Comparison of ENCODE assay signal across 27 mouse cellular contexts in the genomic region with DNA sequence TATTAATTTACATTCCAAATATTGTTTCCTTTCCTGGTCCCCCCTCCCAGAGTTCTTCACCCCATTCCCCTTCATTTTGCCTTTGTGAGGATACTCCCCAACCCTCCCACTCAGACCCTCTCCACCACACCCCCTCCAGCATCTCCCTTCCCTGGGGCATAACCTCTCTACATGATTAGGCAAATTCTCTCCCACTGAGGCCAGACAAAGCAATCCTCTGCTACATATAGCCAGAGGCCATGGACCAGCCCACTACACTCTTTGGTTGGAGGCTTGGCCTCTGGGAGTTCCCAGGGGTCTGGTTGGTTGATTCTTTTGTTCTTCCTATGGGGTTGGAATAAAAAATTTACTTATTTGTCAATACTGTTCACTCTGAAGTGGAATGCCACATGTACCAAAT.
DNase-seq lines count a peak whose midpoint lies in the region; ATAC-seq lines count a peak whose summit lies in the region.
"Had no signal": no experiment of that assay in that cellular context is flagged by ENCODE, and none has a peak within 500 bp of the region (broad histone marks: within the 10 kb centered on the region; RNA-seq: fewer than 3 reads in every experiment).

No protein-coding gene starts in this region.

- H3K4me1 ChIP-seq in forebrain, embryonic 10.5 days = peaks cover 7% of the 10 kb centered on the region
- H3K4me1 ChIP-seq in forebrain, embryonic 14.5 days (ENCODE audit: control insufficient read depth, insufficient read depth, low read length) = no peaks in the 10 kb centered on the region
- no peaks in the 10 kb centered on the region for H3K4me1 ChIP-seq in hindbrain, embryonic 11.5 days (replicated peaks; ENCODE audit: control insufficient read depth, insufficient read depth, low read length)
- H3K4me1 ChIP-seq in hindbrain, embryonic 16.5 days (ENCODE audit: control insufficient read depth, insufficient read depth, low read depth, low read length) = no peaks in the 10 kb centered on the region
- H3K4me1 ChIP-seq in midbrain, embryonic 13.5 days (replicated peaks) = no peaks in the 10 kb centered on the region
- no peaks in the 10 kb centered on the region for H3K4me1 ChIP-seq in midbrain, embryonic 14.5 days (ENCODE audit: control insufficient read depth, insufficient read depth, low read length)
- H3K4me1 ChIP-seq: embryonic facial prominence, embryonic 12.5 days; embryonic facial prominence, embryonic 15.5 days; heart, embryonic 12.5 days; heart, embryonic 15.5 days; hindbrain, embryonic 12.5 days; hindbrain, embryonic 15.5 days; intestine, embryonic 15.5 days had no signal

- no peak overlapping the region for H3K9ac ChIP-seq in forebrain, embryonic 14.5 days (ENCODE audit: low read length)
- no peak overlapping the region for H3K9ac ChIP-seq in hindbrain, embryonic 11.5 days (ENCODE audit: low read depth, low read length)
- H3K9ac ChIP-seq in hindbrain, embryonic 16.5 days (ENCODE audit: low read depth, low read length) = no peak overlapping the region
- no peak overlapping the region for H3K9ac ChIP-seq in midbrain, embryonic 13.5 days (replicated peaks)
- no peak overlapping the region for H3K9ac ChIP-seq in midbrain, embryonic 14.5 days (replicated peaks; ENCODE audit: low read length)
- H3K9ac ChIP-seq: embryonic facial prominence, embryonic 12.5 days; embryonic facial prominence, embryonic 15.5 days; forebrain, postnatal 0 days; heart, embryonic 12.5 days; heart, embryonic 15.5 days; hindbrain, embryonic 12.5 days; hindbrain, embryonic 15.5 days; intestine, embryonic 15.5 days had no signal

- no peaks in the 10 kb centered on the region for H3K9me3 ChIP-seq in forebrain, embryonic 10.5 days
- no peaks in the 10 kb centered on the region for H3K9me3 ChIP-seq in forebrain, embryonic 14.5 days (replicated peaks; ENCODE audit: control insufficient read depth, low read length)
- no peaks in the 10 kb centered on the region for H3K9me3 ChIP-seq in hindbrain, embryonic 11.5 days (ENCODE audit: control insufficient read depth, low read length)
- H3K9me3 ChIP-seq in hindbrain, embryonic 16.5 days (ENCODE audit: control insufficient read depth, low read length) = no peaks in the 10 kb centered on the region
- no peaks in the 10 kb centered on the region for H3K9me3 ChIP-seq in midbrain, embryonic 13.5 days
- H3K9me3 ChIP-seq in midbrain, embryonic 14.5 days (ENCODE audit: control insufficient read depth, low read length) = no peaks in the 10 kb centered on the region
- H3K9me3 ChIP-seq: embryonic facial prominence, embryonic 12.5 days; embryonic facial prominence, embryonic 15.5 days; heart, embryonic 12.5 days; heart, embryonic 15.5 days; hindbrain, embryonic 12.5 days; hindbrain, embryonic 15.5 days; intestine, embryonic 15.5 days had no signal

- peak; percentile 15 for DNase-seq in forebrain, embryonic 10.5 days (ENCODE audit: extremely low spot score, low spot score)
- no peak for DNase-seq in forebrain, embryonic 14.5 days (ENCODE audit: low spot score)
- peak; percentile 4 for DNase-seq in hindbrain, embryonic 11.5 days (ENCODE audit: low spot score)
- no peak for DNase-seq in midbrain, embryonic 14.5 days
- DNase-seq in R1 (ENCODE audit: low read depth, low spot score) = peak; percentile 8
- no peak for DNase-seq in heart, adult 18-20 months
- DNase-seq: adrenal gland, postnatal 10 days; cerebellum, adult 11 months; cerebellum, adult 2 months; cerebellum, adult 9-11 months; cerebellum, postnatal 25 days; forebrain, postnatal 0 days; gastrocnemius, adult 2 months; gastrocnemius, postnatal 14 days; heart, adult 11 months; heart, postnatal 10 days; heart, postnatal 36 days; kidney, adult 11 months had no signal

- H3K36me3 ChIP-seq in forebrain, embryonic 10.5 days (replicated peaks) = no peaks in the 10 kb centered on the region
- H3K36me3 ChIP-seq in forebrain, embryonic 14.5 days (ENCODE audit: control insufficient read depth, insufficient read depth, low read length) = no peaks in the 10 kb centered on the region
- no peaks in the 10 kb centered on the region for H3K36me3 ChIP-seq in hindbrain, embryonic 11.5 days (ENCODE audit: control insufficient read depth, insufficient read depth, low read length)
- H3K36me3 ChIP-seq in hindbrain, embryonic 16.5 days (ENCODE audit: control insufficient read depth, insufficient read depth, low read length) = no peaks in the 10 kb centered on the region
- H3K36me3 ChIP-seq in midbrain, embryonic 13.5 days = no peaks in the 10 kb centered on the region
- no peaks in the 10 kb centered on the region for H3K36me3 ChIP-seq in midbrain, embryonic 14.5 days (ENCODE audit: control insufficient read depth, insufficient read depth, low read length)
- H3K36me3 ChIP-seq: embryonic facial prominence, embryonic 12.5 days; embryonic facial prominence, embryonic 15.5 days; heart, embryonic 12.5 days; heart, embryonic 15.5 days; hindbrain, embryonic 12.5 days; hindbrain, embryonic 15.5 days; intestine, embryonic 15.5 days had no signal

- H3K4me2 ChIP-seq in forebrain, embryonic 14.5 days (ENCODE audit: low read length) = no peak overlapping the region
- no peak overlapping the region for H3K4me2 ChIP-seq in hindbrain, embryonic 11.5 days (replicated peaks; ENCODE audit: low read depth, low read length)
- no peak overlapping the region for H3K4me2 ChIP-seq in hindbrain, embryonic 16.5 days (ENCODE audit: low read length)
- H3K4me2 ChIP-seq in midbrain, embryonic 13.5 days (replicated peaks) = no peak overlapping the region
- H3K4me2 ChIP-seq in midbrain, embryonic 14.5 days (ENCODE audit: low read length) = no peak overlapping the region
- H3K4me2 ChIP-seq: embryonic facial prominence, embryonic 12.5 days; embryonic facial prominence, embryonic 15.5 days; heart, embryonic 12.5 days; heart, embryonic 15.5 days; hindbrain, embryonic 12.5 days; hindbrain, embryonic 15.5 days; intestine, embryonic 15.5 days had no signal

- H3K27me3 ChIP-seq in forebrain, embryonic 10.5 days (ENCODE audit: poor library complexity, severe bottlenecking) = no peaks in the 10 kb centered on the region
- H3K27me3 ChIP-seq in forebrain, embryonic 14.5 days (replicated peaks; ENCODE audit: control insufficient read depth, insufficient read depth, low read length) = no peaks in the 10 kb centered on the region
- no peaks in the 10 kb centered on the region for H3K27me3 ChIP-seq in hindbrain, embryonic 11.5 days (ENCODE audit: control insufficient read depth, insufficient read depth, low read length)
- H3K27me3 ChIP-seq in hindbrain, embryonic 16.5 days (replicated peaks; ENCODE audit: control insufficient read depth, insufficient read depth, low read length) = no peaks in the 10 kb centered on the region
- no peaks in the 10 kb centered on the region for H3K27me3 ChIP-seq in midbrain, embryonic 13.5 days
- H3K27me3 ChIP-seq in midbrain, embryonic 14.5 days (ENCODE audit: control insufficient read depth, insufficient read depth, low read length) = no peaks in the 10 kb centered on the region
- H3K27me3 ChIP-seq: embryonic facial prominence, embryonic 12.5 days; embryonic facial prominence, embryonic 15.5 days; heart, embryonic 12.5 days; heart, embryonic 15.5 days; hindbrain, embryonic 12.5 days; hindbrain, embryonic 15.5 days; intestine, embryonic 15.5 days had no signal

- H3K4me3 ChIP-seq in forebrain, embryonic 10.5 days = no peak overlapping the region
- no peak overlapping the region for H3K4me3 ChIP-seq in forebrain, embryonic 14.5 days (ENCODE audit: low read depth, low read length)
- no peak overlapping the region for H3K4me3 ChIP-seq in hindbrain, embryonic 11.5 days (ENCODE audit: low read depth, low read length)
- no peak overlapping the region for H3K4me3 ChIP-seq in hindbrain, embryonic 16.5 days (ENCODE audit: low read length)
- H3K4me3 ChIP-seq in midbrain, embryonic 13.5 days (replicated peaks) = no peak overlapping the region
- no peak overlapping the region for H3K4me3 ChIP-seq in midbrain, embryonic 14.5 days (replicated peaks; ENCODE audit: low read depth, low read length)
- H3K4me3 ChIP-seq: embryonic facial prominence, embryonic 12.5 days; embryonic facial prominence, embryonic 15.5 days; gastrocnemius, adult 2 months; heart, embryonic 12.5 days; heart, embryonic 15.5 days; hindbrain, embryonic 12.5 days; hindbrain, embryonic 15.5 days; intestine, embryonic 15.5 days had no signal

- H3K27ac ChIP-seq in forebrain, embryonic 10.5 days = no peak overlapping the region
- no peak overlapping the region for H3K27ac ChIP-seq in forebrain, embryonic 14.5 days (ENCODE audit: low read depth, low read length)
- H3K27ac ChIP-seq in hindbrain, embryonic 11.5 days (ENCODE audit: low read depth, low read length) = no peak overlapping the region
- H3K27ac ChIP-seq in hindbrain, embryonic 16.5 days (ENCODE audit: low read depth, low read length) = no peak overlapping the region
- H3K27ac ChIP-seq in midbrain, embryonic 13.5 days = no peak overlapping the region
- H3K27ac ChIP-seq in midbrain, embryonic 14.5 days (replicated peaks; ENCODE audit: low read depth, low read length) = no peak overlapping the region
- H3K27ac ChIP-seq: embryonic facial prominence, embryonic 12.5 days; embryonic facial prominence, embryonic 15.5 days; gastrocnemius, adult 2 months; heart, embryonic 15.5 days; hindbrain, embryonic 12.5 days; hindbrain, embryonic 15.5 days; intestine, embryonic 15.5 days had no signal

- no peak for ATAC-seq in forebrain, embryonic 14.5 days
- peak; percentile 47; the same call in 1 of the 2 replicates for ATAC-seq in hindbrain, embryonic 11.5 days (ENCODE audit: low FRiP score)
- no peak for ATAC-seq in hindbrain, embryonic 16.5 days
- 0 out of 2 replicates have a peak, but pooled peaks have one; percentile 48 for ATAC-seq in midbrain, embryonic 13.5 days
- ATAC-seq in midbrain, embryonic 14.5 days (ENCODE audit: low FRiP score, low TSS enrichment) = no peak
- ATAC-seq: forebrain, postnatal 0 days; intestine, embryonic 15.5 days had no signal

Comparison
In these comparisons a context has a peak if more than half of its experiments do, and no peak if none do; other contexts are left out.
1. DNase-seq: peak in forebrain, embryonic 10.5 days (single experiment), hindbrain, embryonic 11.5 days (single experiment) and R1 (single experiment); none in forebrain, embryonic 14.5 days (single experiment), midbrain, embryonic 14.5 days (single experiment) and heart, adult 18-20 months (0 of 2).
2. ATAC-seq: peak in hindbrain, embryonic 11.5 days (single experiment) and midbrain, embryonic 13.5 days (single experiment); none in forebrain, embryonic 14.5 days (single experiment), hindbrain, embryonic 16.5 days (single experiment) and midbrain, embryonic 14.5 days (single experiment).